Mouse (Mus musculus): ENCODE results near the gene Mad1l1. TPM values are rescaled to one million over a fixed set of nuclear protein-coding genes. Genes with fewer than 3 reads are reported as not detected.
A peak's percentile ranks its signal among the peaks of the same experiment; 100 is the strongest.

Gene Mad1l1
- polyA plus RNA-seq, 1 experiment from 2014 or later, result 44.8 TPM

DNA sequence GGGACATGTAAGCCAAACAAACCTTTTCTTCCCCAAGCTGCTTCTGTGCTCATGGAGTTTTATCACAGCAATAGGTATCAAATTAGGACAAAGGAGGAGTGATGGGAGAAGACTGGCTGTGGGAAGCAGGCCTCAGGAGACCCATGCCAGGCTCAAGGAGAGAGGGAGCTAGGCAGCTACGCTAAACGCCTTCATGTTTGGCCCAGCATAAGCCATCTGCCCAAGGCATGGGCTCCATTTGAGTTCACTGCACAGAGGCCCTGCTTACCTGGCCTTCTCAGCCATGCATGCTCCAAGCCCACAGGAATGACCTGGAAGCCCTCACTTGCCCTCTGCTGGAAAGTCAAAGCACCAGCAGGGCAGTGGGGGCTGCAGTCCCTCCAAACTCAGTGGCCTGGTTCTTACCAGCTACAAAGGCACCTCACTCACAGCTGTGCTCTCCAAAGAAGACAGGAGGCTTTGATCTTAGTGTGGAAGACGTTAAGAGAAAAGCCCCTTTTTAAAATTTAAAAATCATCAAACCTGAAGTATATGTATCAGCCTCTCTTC, 206.8 kb downstream of the Mad1l1 start:
- Histone ChIP-seq H3K9ac (no peak overlapping the region), H3K9me3 (replicated peaks) (no peaks in the 10 kb centered on the region), H3K4me2 (replicated peaks) (no peak overlapping the region)

DNA sequence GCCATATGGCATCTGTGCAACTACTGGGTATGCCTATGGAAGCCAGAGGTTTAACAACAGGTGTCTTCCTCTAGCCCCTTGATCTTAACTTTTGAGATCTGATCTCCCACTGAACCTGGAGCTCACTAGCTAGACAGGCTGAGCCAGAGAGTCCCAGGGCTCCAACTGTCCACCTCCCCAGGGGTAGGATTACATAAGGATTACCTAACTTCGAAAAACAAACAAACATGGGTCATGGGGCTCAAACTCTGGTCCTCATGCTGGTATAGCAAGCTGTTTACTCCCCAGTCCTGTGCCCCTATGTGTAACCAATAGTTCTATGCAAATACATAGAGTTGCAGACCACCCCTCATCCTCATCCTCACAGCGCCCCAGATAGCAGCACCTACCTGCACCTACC, 208.1 kb downstream of the Mad1l1 start:
- Histone ChIP-seq H3K4me2 (replicated peaks) (no peak overlapping the region), H3K27me3 (no peaks in the 10 kb centered on the region), H3K9me3 (replicated peaks) (no peaks in the 10 kb centered on the region), H3K9ac (no peak overlapping the region), H3K4me1 (peaks cover 22% of the 10 kb centered on the region), H3K27ac (no peak overlapping the region), H3K4me3 (no peak overlapping the region), H3K36me3 (0 out of 2 replicates have a peak, but pooled peaks cover 5% of the 10 kb centered on the region)
- WGBS, result 93% methylated on average over 2 of the region's 2 CpGs
- no peak for ATAC-seq (ENCODE audit: low FRiP score)

More for the DNA sequence above, 206.8 kb downstream of the Mad1l1 start:
- H3K4me3 ChIP-seq, result no peak overlapping the region
- no peak for ATAC-seq (ENCODE audit: low FRiP score)
- peaks cover 22% of the 10 kb centered on the region for H3K4me1 ChIP-seq
- no peak overlapping the region for H3K27ac ChIP-seq
- no peaks in the 10 kb centered on the region for H3K27me3 ChIP-seq
- H3K36me3 ChIP-seq, result 0 out of 2 replicates have a peak, but pooled peaks cover 5% of the 10 kb centered on the region
- 88% methylated on average over 3 of the region's 3 CpGs for WGBS

DNA sequence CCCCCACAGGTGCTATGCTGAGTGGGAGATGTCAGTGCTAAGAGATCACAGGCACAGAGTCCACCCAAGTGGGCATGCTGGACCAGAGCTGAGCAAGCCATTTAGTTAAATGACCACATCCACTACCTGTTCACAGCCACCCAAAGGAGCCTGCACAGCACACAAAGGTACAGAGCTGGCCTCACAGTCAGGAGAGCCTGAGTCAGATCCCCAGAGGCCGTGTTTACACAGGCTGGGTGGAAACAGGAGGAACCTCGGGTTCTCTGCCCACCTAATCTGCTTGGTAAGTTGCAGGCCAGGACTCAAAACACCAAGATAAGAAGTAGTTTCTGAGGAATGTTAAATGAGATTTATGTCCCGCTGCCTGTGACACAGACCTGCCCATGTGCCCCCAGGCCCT, 211.3 kb downstream of the Mad1l1 start:
- Histone ChIP-seq H3K4me2 (replicated peaks) (no peak overlapping the region), H3K27me3 (no peaks in the 10 kb centered on the region), H3K4me3 (no peak overlapping the region), H3K27ac (no peak overlapping the region), H3K9me3 (replicated peaks) (no peaks in the 10 kb centered on the region), H3K36me3 (0 out of 2 replicates have a peak, but pooled peaks cover 5% of the 10 kb centered on the region), H3K4me1 (peaks cover 2% of the 10 kb centered on the region), H3K9ac (no peak overlapping the region)
- 85% methylated on average over 3 of the region's 3 CpGs for WGBS
- no peak for ATAC-seq (ENCODE audit: low FRiP score)

DNA sequence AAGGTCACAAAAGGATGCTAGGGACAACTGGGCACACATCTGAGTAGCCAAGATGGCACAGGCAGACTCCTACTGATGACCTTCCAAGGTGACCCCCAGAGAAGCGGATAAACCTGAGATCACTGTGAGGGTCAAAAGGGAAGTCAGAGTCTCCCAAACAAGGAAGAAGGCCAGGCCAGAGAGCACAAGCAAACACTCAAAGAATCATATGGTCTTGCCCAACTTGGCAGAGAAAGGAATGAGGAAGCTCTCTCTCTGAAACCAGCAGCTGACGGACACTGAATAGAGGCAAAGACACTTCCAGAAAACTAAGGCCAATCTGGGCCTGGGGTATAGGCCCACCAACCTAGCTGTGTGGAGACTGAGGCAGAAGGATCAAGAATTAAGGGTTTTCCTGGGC, 213.4 kb downstream of the Mad1l1 start:
- Histone ChIP-seq H3K9ac (no peak overlapping the region), H3K4me1 (peaks cover 2% of the 10 kb centered on the region; the same call in 1 of the 2 replicates), H3K9me3 (replicated peaks) (no peaks in the 10 kb centered on the region), H3K27me3 (no peaks in the 10 kb centered on the region), H3K36me3 (0 out of 2 replicates have a peak, but pooled peaks cover 5% of the 10 kb centered on the region), H3K4me2 (replicated peaks) (no peak overlapping the region), H3K4me3 (no peak overlapping the region), H3K27ac (no peak overlapping the region)
- WGBS, result 92% methylated on average over 2 of the region's 2 CpGs
- ATAC-seq (ENCODE audit: low FRiP score), result no peak

DNA sequence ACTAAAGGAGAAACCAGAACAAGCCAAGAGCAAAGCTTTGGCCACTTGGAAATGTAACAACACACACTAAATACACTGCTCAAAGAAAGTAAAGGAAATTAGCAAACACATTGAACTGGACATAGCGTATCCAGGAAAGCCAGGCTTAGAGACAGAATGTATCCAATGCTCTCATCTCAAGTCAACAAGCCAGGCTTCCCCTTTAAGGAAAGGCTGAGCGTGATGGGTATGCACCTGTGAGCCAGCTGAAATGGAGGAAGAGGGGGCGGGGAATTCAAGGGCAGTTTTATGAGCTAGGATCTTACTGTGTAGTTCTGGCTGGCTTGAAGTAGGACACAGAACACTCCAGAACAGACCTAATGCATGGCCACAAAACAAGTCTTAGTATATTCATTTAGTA, 215.3 kb downstream of the Mad1l1 start:
- H3K4me2 ChIP-seq (replicated peaks), result no peak overlapping the region
- no peak overlapping the region for H3K9ac ChIP-seq
- H3K27me3 ChIP-seq, result no peaks in the 10 kb centered on the region
- H3K9me3 ChIP-seq (replicated peaks), result no peaks in the 10 kb centered on the region
- 0 out of 2 replicates have a peak, but pooled peaks cover 3% of the 10 kb centered on the region for H3K36me3 ChIP-seq
- no peak for ATAC-seq (ENCODE audit: low FRiP score)
- 91% methylated on average over 3 of the region's 3 CpGs for WGBS
- H3K4me3 ChIP-seq, result no peak overlapping the region
- H3K27ac ChIP-seq, result no peak overlapping the region
- H3K4me1 ChIP-seq, result peaks cover 3% of the 10 kb centered on the region; the same call in 1 of the 2 replicates

DNA sequence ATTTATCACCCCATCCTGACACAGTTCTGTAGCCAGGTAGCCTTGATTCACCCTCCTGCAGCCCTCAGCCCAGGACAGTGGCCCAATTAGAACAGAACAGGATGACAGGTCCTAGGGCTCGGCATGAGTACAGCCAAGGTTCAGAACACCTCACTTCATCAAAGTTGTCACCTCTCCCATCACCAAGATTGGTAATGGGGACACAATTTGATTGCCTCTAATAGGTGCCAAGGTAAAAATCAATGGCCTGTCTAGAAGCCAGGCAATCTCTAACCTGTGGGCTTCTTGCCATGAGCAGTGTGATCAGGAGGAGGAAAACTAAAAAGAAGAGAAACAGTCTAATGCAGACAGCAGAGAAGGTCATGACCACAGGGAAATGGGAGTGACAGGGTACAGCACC, 216.5 kb downstream of the Mad1l1 start:
- H3K4me2 ChIP-seq (replicated peaks), result no peak overlapping the region
- ATAC-seq (ENCODE audit: low FRiP score), result no peak
- peaks cover 11% of the 10 kb centered on the region; the same call in 1 of the 2 replicates for H3K4me1 ChIP-seq
- peaks cover 4% of the 10 kb centered on the region; the same call in 1 of the 2 replicates for H3K36me3 ChIP-seq
- H3K27me3 ChIP-seq, result no peaks in the 10 kb centered on the region
- no peak overlapping the region for H3K4me3 ChIP-seq
- H3K9ac ChIP-seq, result no peak overlapping the region
- H3K9me3 ChIP-seq (replicated peaks), result no peaks in the 10 kb centered on the region
- no peak overlapping the region for H3K27ac ChIP-seq
- WGBS, result 96% methylated on average over 1 of the region's 1 CpGs

DNA sequence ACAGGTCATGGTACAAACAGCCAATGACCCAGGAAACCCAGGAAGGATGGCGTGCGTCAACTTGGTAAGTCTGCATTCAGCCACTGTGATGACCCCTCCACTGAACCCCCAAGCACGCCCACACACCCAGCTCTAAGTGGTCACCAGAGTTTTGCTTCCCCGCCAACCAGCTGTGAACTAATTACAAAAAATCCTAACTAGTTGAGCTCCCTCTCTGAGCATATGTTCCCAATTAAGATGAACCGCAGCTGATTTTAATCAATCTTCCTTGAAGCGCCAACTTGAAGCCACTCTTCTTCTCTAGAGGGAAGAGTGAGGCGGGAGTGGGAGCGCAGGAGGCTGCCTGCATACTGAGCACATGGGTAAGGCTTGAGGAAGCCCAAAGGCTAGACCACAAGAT, 218.6 kb downstream of the Mad1l1 start:
- 61% methylated on average over 8 of the region's 8 CpGs for WGBS
- peaks cover 13% of the 10 kb centered on the region; the same call in 1 of the 2 replicates for H3K4me1 ChIP-seq
- ATAC-seq (ENCODE audit: low FRiP score), result no peak

DNA sequence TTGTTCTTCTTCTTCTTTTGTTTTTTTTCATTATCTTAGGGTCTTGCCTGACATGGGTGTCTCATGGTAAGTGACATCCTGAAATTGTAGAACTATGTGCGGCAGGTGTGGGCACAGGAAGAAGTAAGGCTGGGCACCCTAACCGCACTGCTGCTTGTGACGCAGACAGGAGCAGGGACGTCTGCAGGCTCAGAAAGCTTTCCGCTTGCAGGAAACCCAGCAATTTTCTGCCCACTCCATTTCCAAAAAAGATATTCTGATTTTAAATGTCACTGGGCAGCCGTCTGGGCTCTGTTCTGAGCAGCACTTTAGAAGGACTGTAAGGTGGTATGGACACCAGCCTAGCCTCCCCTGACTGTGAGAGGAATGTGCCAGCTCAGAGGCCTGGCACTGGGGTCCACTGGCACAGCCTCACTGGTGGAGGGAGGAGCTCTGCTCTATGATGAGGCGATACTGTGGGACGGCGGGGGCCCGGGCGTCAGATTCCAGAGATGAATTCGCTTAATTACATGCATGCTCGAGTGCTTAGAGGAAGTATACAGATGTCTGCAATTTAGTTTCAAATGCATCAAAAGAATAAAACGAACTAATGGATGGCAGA, 219.8 kb downstream of the Mad1l1 start:
- Histone ChIP-seq H3K9ac (no peak overlapping the region), H3K4me2 (replicated peaks) (no peak overlapping the region), H3K4me3 (no peak overlapping the region), H3K27ac (no peak overlapping the region), H3K9me3 (replicated peaks) (no peaks in the 10 kb centered on the region), H3K27me3 (no peaks in the 10 kb centered on the region), H3K36me3 (peaks cover 7% of the 10 kb centered on the region; the same call in 1 of the 2 replicates), H3K4me1 (peaks cover 13% of the 10 kb centered on the region; the same call in 1 of the 2 replicates)
- ATAC-seq (ENCODE audit: low FRiP score), result no peak
- 91% methylated on average over 14 of the region's 14 CpGs for whole genome bisulfite sequencing

More for the DNA sequence above, 218.6 kb downstream of the Mad1l1 start:
- Histone ChIP-seq H3K4me2 (replicated peaks) (no peak overlapping the region), H3K4me3 (no peak overlapping the region), H3K9ac (no peak overlapping the region), H3K9me3 (replicated peaks) (no peaks in the 10 kb centered on the region), H3K27ac (no peak overlapping the region), H3K36me3 (peaks cover 7% of the 10 kb centered on the region; the same call in 1 of the 2 replicates), H3K27me3 (no peaks in the 10 kb centered on the region)

DNA sequence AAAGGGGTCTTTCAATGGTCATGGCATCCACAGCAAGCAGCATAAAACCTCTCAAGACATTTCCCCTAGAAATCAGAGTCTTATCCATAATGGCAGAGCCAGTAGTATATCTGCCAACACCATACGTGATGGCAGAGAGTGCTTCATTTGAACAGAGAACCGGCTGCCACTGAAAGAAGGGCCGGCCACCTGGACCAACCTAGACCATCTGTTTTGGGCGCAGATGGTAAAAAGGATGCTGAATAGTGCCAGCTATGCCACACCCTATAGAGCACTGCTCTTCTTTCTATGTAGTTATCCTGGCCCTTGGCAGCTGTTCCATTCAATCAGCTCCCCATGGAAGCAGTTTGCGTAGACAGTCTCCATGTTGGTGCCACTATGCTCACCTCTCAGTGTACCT, 222.6 kb downstream of the Mad1l1 start:
- no peak overlapping the region for H3K4me2 ChIP-seq (replicated peaks)
- no peaks in the 10 kb centered on the region for H3K9me3 ChIP-seq (replicated peaks)
- 95% methylated on average over 5 of the region's 5 CpGs for WGBS
- H3K9ac ChIP-seq, result no peak overlapping the region
- peaks cover 33% of the 10 kb centered on the region for H3K4me1 ChIP-seq
- ATAC-seq (ENCODE audit: low FRiP score), result no peak
- no peak overlapping the region for H3K27ac ChIP-seq
- H3K27me3 ChIP-seq, result no peaks in the 10 kb centered on the region
- H3K36me3 ChIP-seq, result peaks cover 7% of the 10 kb centered on the region; the same call in 1 of the 2 replicates
- no peak overlapping the region for H3K4me3 ChIP-seq

DNA sequence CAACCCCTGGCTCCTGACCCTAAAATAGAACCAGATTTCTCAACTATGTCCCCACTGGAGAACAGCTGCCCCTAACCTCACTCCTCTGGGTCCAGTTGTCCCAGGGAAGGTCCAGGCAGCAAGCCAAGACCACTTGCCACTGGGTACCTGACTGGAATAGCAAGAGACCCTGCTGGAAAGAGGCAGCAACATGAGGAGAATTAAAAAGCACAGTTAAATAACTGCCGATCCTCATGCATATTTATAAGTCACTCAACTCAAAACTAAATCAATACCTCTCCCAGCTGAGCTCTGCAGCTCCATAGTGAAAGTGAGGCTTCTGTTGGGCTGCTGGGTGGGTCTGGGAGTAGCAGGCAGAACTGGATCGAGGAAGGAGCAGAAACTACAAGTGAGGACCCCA, 226.1 kb downstream of the Mad1l1 start:
- Histone ChIP-seq H3K4me1 (peaks cover 38% of the 10 kb centered on the region), H3K4me3 (no peak overlapping the region), H3K27ac (peak overlapping the region; percentile 80), H3K4me2 (replicated peaks) (no peak overlapping the region; the same call in 1 of the 2 replicates), H3K27me3 (no peaks in the 10 kb centered on the region), H3K9me3 (replicated peaks) (no peaks in the 10 kb centered on the region), H3K9ac (no peak overlapping the region), H3K36me3 (0 out of 2 replicates have a peak, but pooled peaks cover 3% of the 10 kb centered on the region)
- ATAC-seq (ENCODE audit: low FRiP score), result peak; percentile 83
- WGBS, result 20% methylated on average over 2 of the region's 2 CpGs

DNA sequence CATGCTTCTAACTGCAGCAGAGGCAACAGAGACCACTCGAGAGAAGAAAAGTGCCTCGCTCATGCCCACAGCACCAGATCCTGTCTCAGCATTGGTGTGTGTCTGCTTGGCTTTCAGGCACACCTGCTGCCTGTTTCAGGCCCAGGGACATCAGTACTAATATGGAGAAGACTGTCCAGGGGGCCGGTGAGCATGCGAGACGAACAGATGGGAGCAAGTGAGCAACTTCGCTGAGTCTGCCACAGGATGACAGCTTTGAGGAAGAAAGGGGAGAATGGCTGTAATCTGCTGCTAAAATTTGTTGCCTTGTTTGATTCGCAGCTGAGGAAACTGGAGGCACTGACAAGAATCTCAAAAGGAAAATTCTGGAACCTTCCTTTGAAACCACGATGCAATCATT, 227.9 kb downstream of the Mad1l1 start:
- Histone ChIP-seq H3K9me3 (replicated peaks) (no peaks in the 10 kb centered on the region), H3K27me3 (no peaks in the 10 kb centered on the region), H3K4me3 (no peak overlapping the region), H3K9ac (no peak overlapping the region), H3K36me3 (no peaks in the 10 kb centered on the region), H3K4me1 (peaks cover 33% of the 10 kb centered on the region), H3K4me2 (replicated peaks) (no peak overlapping the region), H3K27ac (no peak overlapping the region)
- no peak for ATAC-seq (ENCODE audit: low FRiP score)
- WGBS, result 79% methylated on average over 8 of the region's 8 CpGs

DNA sequence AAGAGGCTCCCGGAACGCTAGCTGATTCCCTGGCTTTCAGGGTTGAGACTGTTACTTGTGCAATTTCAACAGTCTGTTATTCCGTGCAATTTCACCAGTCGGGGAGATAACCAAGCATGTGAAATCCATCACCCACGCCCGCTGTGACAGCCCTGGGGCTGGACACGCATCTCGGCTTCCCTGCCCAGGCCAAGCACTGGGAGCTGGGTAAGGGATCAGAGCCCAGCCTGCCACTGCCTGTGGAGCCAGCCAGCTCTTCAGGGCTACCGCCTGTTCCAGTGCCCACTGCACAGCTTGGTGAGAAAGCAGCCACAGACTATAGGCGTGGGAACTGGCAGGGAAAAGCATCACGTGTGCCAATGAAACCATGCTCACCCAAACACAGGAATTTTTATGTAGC, 229.8 kb downstream of the Mad1l1 start:
- Histone ChIP-seq H3K9me3 (replicated peaks) (no peaks in the 10 kb centered on the region), H3K36me3 (0 out of 2 replicates have a peak, but pooled peaks cover 4% of the 10 kb centered on the region), H3K4me1 (peaks cover 36% of the 10 kb centered on the region), H3K9ac (no peak overlapping the region), H3K4me3 (no peak overlapping the region), H3K27me3 (no peaks in the 10 kb centered on the region), H3K4me2 (replicated peaks) (no peak overlapping the region), H3K27ac (no peak overlapping the region)
- ATAC-seq (ENCODE audit: low FRiP score), result no peak
- WGBS, result 63% methylated on average over 11 of the region's 11 CpGs

DNA sequence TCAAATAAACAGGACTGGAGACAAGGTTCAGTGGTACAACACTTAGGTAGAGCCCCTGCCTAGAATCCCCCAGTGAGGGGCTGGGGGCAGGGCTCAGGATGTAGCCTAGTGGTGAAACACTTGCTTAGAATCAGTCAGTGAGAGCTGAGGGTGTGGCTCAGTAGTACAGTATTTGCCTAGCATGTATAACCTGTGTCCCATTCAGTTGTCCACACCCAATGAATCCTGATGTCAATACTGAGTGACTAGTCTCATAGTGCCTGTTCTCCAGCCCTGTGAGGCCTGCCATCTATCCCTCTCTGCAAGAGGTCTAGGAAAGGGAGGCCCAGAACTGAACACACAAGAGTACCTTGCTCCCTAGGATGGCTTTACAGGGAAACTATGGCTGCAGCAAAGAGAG, 232.1 kb downstream of the Mad1l1 start:
- H3K4me3 ChIP-seq, result no peak overlapping the region
- H3K9me3 ChIP-seq (replicated peaks), result no peaks in the 10 kb centered on the region
- H3K27me3 ChIP-seq, result no peaks in the 10 kb centered on the region; the same call in 1 of the 2 replicates
- H3K4me2 ChIP-seq (replicated peaks), result no peak overlapping the region
- no peak overlapping the region for H3K9ac ChIP-seq
- H3K36me3 ChIP-seq, result 0 out of 2 replicates have a peak, but pooled peaks cover 4% of the 10 kb centered on the region
- ATAC-seq (ENCODE audit: low FRiP score), result no peak
- peaks cover 22% of the 10 kb centered on the region; the same call in 1 of the 2 replicates for H3K4me1 ChIP-seq
- H3K27ac ChIP-seq, result no peak overlapping the region

Data from hindbrain, embryonic 12.5 days (tissue).